Mouse (Mus musculus) liver, embryonic 12.5 days (tissue): ENCODE data around the gene Wwox. TPM values are rescaled to one million over a fixed set of nuclear protein-coding genes. Genes with fewer than 3 reads are reported as not detected.

Source experiments
- ATAC-seq: fragments of 200-750 bp; cut with Nextera tagmentation; 2 replicates; pipeline ENCODE4 v1.8.0; 2017; ENCODE audit warnings: moderate number of reproducible peaks, mild to moderate bottlenecking, moderate library complexity
- H3K27ac ChIP-seq: fragments of 300-500 bp; sonication (generic); 2 replicates; pipeline ENCODE4 v1.5.1; 2016; ENCODE audit warnings: mild to moderate bottlenecking
- H3K27me3 ChIP-seq: fragments of 300-500 bp; sonication (generic); replicated peaks from 2 replicates; pipeline ENCODE4 v1.6.1; 2016; ENCODE audit warnings: mild to moderate bottlenecking, moderate library complexity
- H3K36me3 ChIP-seq: fragments of 300-500 bp; sonication (generic); 2 replicates; pipeline ENCODE4 v1.6.1; 2016; ENCODE audit warnings: mild to moderate bottlenecking, moderate library complexity
- H3K4me1 ChIP-seq: fragments of 300-500 bp; sonication (generic); 2 replicates; pipeline ENCODE4 v1.6.1; 2016
- H3K4me2 ChIP-seq: fragments of 300-500 bp; sonication (generic); 2 replicates; pipeline ENCODE4 v1.6.1; 2016; ENCODE audit warnings: mild to moderate bottlenecking, moderate library complexity
- H3K4me3 ChIP-seq: fragments of 300-500 bp; sonication (generic); 2 replicates; pipeline ENCODE4 v1.5.1; 2016; ENCODE audit warnings: mild to moderate bottlenecking, moderate library complexity
- H3K9ac ChIP-seq: fragments of 300-500 bp; sonication (generic); 2 replicates; pipeline ENCODE4 v1.6.1; 2016; ENCODE audit warnings: mild to moderate bottlenecking, moderate library complexity
- H3K9me3 ChIP-seq: fragments of 300-500 bp; sonication (generic); replicated peaks from 2 replicates; pipeline ENCODE4 v1.6.1; 2016; ENCODE audit warnings: mild to moderate bottlenecking, moderate library complexity
- WGBS: fragments of 180-500 bp; shearing (Covaris S2); methylation state at CpG from one replicate; pipeline ENCODE4 v1.1.7; 2016; ENCODE audit not compliant: insufficient replicate concordance; 5-methylcytosine and 5-hydroxymethylcytosine counted together
- polyA plus RNA-seq: library from polyadenylated mRNA; unstranded; fragments of >200 nt; fragmentation: Nextera tagmentation; extraction: Ambion mirVana; gene quantifications from 2 replicates; pipeline ENCODE4 v1.2.1, GENCODE M21; 2016

The Wwox gene
- polyA plus RNA-seq, 1 experiment from 2014 or later: 5.2 TPM

- Histone ChIP-seq H3K9ac (no peak overlapping the region), H3K27me3 (no peaks in the 10 kb centered on the region), H3K4me3 (no peak overlapping the region), H3K4me1 (peaks cover 5% of the 10 kb centered on the region; the same call in 1 of the 2 replicates), H3K36me3 (no peaks in the 10 kb centered on the region; the same call in 1 of the 2 replicates), H3K27ac (no peak overlapping the region), H3K4me2 (no peak overlapping the region), H3K9me3 (no peaks in the 10 kb centered on the region)
- WGBS: 62% methylated on average over 26 of the region's 26 CpGs
- ATAC-seq: no peak
Measured at GRCm38 (mm10) chr8:114591296-114592280, 152.1 kb downstream of the Wwox start.

GRCm38 (mm10) chr8:114593424-114594157, 154.1 kb downstream of the Wwox start:
- Histone ChIP-seq H3K9me3 (no peaks in the 10 kb centered on the region), H3K4me2 (no peak overlapping the region), H3K4me3 (no peak overlapping the region), H3K36me3 (no peaks in the 10 kb centered on the region; the same call in 1 of the 2 replicates), H3K4me1 (peaks cover 5% of the 10 kb centered on the region; the same call in 1 of the 2 replicates), H3K27ac (no peak overlapping the region), H3K9ac (no peak overlapping the region), H3K27me3 (no peaks in the 10 kb centered on the region)
- 51% methylated on average over 18 of the region's 19 CpGs for WGBS
- ATAC-seq: no peak

- no peak overlapping the region for H3K4me3 ChIP-seq
- H3K4me1 ChIP-seq: peaks cover 5% of the 10 kb centered on the region; the same call in 1 of the 2 replicates
- 43% methylated on average over 5 of the region's 5 CpGs for WGBS
- no peaks in the 10 kb centered on the region for H3K27me3 ChIP-seq
- H3K27ac ChIP-seq: no peak overlapping the region
- no peak for ATAC-seq
- no peak overlapping the region for H3K9ac ChIP-seq
- no peaks in the 10 kb centered on the region; the same call in 1 of the 2 replicates for H3K36me3 ChIP-seq
- no peak overlapping the region for H3K4me2 ChIP-seq
- H3K9me3 ChIP-seq: no peaks in the 10 kb centered on the region
Measured at GRCm38 (mm10) chr8:114594811-114595210, 155.4 kb downstream of the Wwox start.

DNA sequence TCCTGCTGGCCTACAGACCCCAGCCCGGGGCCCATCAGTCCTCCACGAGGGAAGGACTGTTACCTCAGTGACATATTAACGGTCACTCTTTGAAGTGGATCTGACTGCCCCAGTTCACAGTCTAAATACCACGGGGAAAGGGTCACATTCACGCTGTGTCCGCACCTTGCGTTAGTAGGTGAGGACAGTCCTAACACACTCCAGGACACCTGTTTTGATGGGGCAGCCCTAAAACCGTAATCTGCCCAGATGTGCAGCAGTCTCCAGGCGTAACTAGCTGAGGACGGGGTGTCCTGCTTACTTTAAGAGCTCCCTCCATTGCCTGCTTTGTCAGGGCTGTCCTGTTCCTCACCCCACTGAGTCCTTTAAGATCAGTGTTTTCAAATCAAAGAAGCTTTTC, 160.1 kb downstream of the Wwox start:
- Histone ChIP-seq H3K9ac (no peak overlapping the region), H3K4me2 (no peak overlapping the region), H3K9me3 (no peaks in the 10 kb centered on the region), H3K27me3 (no peaks in the 10 kb centered on the region), H3K4me1 (no peaks in the 10 kb centered on the region), H3K27ac (no peak overlapping the region), H3K4me3 (no peak overlapping the region), H3K36me3 (no peaks in the 10 kb centered on the region; the same call in 1 of the 2 replicates)
- no peak for ATAC-seq
- WGBS: 68% methylated on average over 10 of the region's 10 CpGs

DNA sequence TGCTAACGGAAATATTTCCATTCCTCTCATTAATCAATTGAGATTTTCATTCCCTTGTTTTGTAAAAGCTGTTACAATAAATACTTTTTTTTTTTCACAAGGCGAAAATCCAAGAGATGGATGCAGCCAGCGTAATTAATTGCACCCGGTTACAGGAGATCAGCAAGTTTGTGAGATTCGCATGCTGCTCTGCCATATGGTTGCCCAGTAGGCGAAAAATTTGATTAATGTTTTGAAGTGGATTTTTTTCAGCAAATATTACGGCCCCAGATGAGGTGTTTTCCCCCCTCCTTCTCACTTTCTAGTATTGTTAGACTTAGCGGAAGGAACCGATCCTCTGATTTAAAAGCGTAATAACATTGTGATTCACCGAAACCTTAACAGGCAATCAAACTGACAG, 160.7 kb downstream of the Wwox start:
- 84% methylated on average over 11 of the region's 11 CpGs for WGBS
- Histone ChIP-seq H3K4me3 (no peak overlapping the region), H3K4me1 (peaks cover 3% of the 10 kb centered on the region; the same call in 1 of the 2 replicates), H3K27ac (no peak overlapping the region), H3K27me3 (no peaks in the 10 kb centered on the region), H3K4me2 (no peak overlapping the region), H3K9ac (no peak overlapping the region), H3K36me3 (no peaks in the 10 kb centered on the region; the same call in 1 of the 2 replicates), H3K9me3 (no peaks in the 10 kb centered on the region)
- no peak for ATAC-seq

GRCm38 (mm10) chr8:114603046-114603445, 163.6 kb downstream of the Wwox start:
- Histone ChIP-seq H3K4me2 (no peak overlapping the region), H3K9ac (no peak overlapping the region), H3K27ac (no peak overlapping the region), H3K27me3 (no peaks in the 10 kb centered on the region), H3K36me3 (no peaks in the 10 kb centered on the region), H3K9me3 (no peaks in the 10 kb centered on the region), H3K4me1 (peaks cover 5% of the 10 kb centered on the region; the same call in 1 of the 2 replicates), H3K4me3 (no peak overlapping the region)
- ATAC-seq: no peak
- 66% methylated on average over 3 of the region's 4 CpGs for WGBS

GRCm38 (mm10) chr8:114603561-114603960, 164.1 kb downstream of the Wwox start:
- H3K4me1 ChIP-seq: peaks cover 5% of the 10 kb centered on the region; the same call in 1 of the 2 replicates
- WGBS: 47% methylated on average over 6 of the region's 6 CpGs
- no peak overlapping the region for H3K4me3 ChIP-seq
- no peaks in the 10 kb centered on the region for H3K27me3 ChIP-seq
- no peak overlapping the region for H3K4me2 ChIP-seq
- no peak for ATAC-seq
- H3K9ac ChIP-seq: no peak overlapping the region
- no peaks in the 10 kb centered on the region for H3K9me3 ChIP-seq
- no peaks in the 10 kb centered on the region for H3K36me3 ChIP-seq
- H3K27ac ChIP-seq: no peak overlapping the region

DNA sequence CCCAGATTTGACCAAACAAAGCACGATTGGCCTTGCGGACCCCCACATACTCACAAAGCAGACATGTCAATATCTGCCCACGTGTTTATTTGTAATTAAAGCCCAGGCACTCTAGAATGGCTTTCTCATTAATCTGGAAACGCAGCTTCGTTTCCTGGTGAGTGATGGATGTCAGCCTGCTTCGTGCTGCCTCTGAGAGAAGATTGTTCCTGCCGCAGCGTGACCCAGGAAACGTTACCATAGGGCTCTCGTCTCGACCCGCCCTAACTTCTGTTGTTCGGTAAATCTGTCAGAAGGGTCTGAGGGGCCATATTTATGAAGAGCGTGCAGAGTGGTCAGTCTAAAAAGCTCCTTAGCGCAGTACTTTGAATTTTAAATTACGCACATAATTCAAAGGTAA, 164.9 kb downstream of the Wwox start:
- H3K27me3 ChIP-seq: no peaks in the 10 kb centered on the region
- ATAC-seq: no peak
- 71% methylated on average over 16 of the region's 16 CpGs for WGBS

DNA sequence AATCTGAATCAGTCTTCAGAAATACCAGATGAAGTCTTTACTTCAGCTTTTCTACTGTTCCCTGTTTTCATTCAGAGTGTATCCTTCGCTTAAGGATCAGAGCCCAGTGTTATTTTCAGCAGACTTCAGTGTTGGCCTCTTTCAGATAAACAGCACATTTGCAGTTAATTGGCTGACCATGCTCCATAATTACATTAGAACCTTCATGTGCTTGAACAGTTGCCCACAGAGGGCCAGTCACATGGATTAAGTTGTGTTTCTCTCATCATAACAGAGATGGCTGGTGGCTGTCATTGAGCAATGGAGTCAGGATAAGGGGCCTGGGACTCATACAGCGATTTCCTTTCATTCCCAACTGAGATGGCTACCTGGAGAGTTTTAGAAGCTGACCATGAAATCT, 166.2 kb downstream of the Wwox start:
- H3K36me3 ChIP-seq: no peaks in the 10 kb centered on the region
- peaks cover 5% of the 10 kb centered on the region; the same call in 1 of the 2 replicates for H3K4me1 ChIP-seq
- H3K4me3 ChIP-seq: no peak overlapping the region
- H3K9me3 ChIP-seq: no peaks in the 10 kb centered on the region
- H3K27ac ChIP-seq: no peak overlapping the region
- no peak overlapping the region for H3K4me2 ChIP-seq
- no peak overlapping the region for H3K9ac ChIP-seq
- no peaks in the 10 kb centered on the region for H3K27me3 ChIP-seq
- ATAC-seq: no peak
- 72% methylated on average over 2 of the region's 2 CpGs for WGBS

More for the DNA sequence above, 164.9 kb downstream of the Wwox start:
- no peaks in the 10 kb centered on the region for H3K36me3 ChIP-seq
- no peak overlapping the region for H3K4me2 ChIP-seq
- H3K27ac ChIP-seq: no peak overlapping the region
- peaks cover 5% of the 10 kb centered on the region; the same call in 1 of the 2 replicates for H3K4me1 ChIP-seq
- no peaks in the 10 kb centered on the region for H3K9me3 ChIP-seq
- H3K9ac ChIP-seq: no peak overlapping the region
- H3K4me3 ChIP-seq: no peak overlapping the region

- Histone ChIP-seq H3K9me3 (no peaks in the 10 kb centered on the region), H3K27me3 (no peaks in the 10 kb centered on the region), H3K9ac (no peak overlapping the region), H3K4me3 (no peak overlapping the region), H3K27ac (no peak overlapping the region), H3K36me3 (no peaks in the 10 kb centered on the region), H3K4me2 (no peak overlapping the region), H3K4me1 (peaks cover 9% of the 10 kb centered on the region; the same call in 1 of the 2 replicates)
- WGBS: 75% methylated on average over 5 of the region's 5 CpGs
- ATAC-seq: no peak
Measured at GRCm38 (mm10) chr8:114609330-114609729, 169.9 kb downstream of the Wwox start.

DNA sequence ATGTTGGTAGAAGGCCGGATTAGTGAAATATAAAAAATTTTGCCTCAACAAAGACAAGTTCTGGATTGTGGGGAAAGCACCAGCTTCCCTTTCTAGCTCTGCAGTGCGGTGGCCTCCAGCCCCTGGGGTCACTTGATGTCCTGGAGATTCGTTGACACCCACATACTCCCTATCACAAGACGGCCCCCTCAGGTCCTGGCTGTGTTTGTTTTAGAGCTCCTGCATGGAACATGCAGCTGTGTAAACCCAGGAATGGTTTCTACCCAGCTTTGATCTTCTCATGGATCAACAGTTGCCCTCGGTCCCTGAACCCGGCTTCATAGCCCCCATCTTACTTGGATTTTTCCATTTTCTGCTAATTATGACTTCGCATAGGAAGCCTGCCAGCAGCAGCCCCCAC, 171.6 kb downstream of the Wwox start:
- no peak overlapping the region for H3K4me2 ChIP-seq

GRCm38 (mm10) chr8:114612091-114612490, 172.6 kb downstream of the Wwox start:
- Histone ChIP-seq H3K4me1 (0 out of 2 replicates have a peak, but pooled peaks cover 4% of the 10 kb centered on the region), H3K27me3 (no peaks in the 10 kb centered on the region), H3K27ac (no peak overlapping the region), H3K36me3 (no peaks in the 10 kb centered on the region), H3K4me3 (no peak overlapping the region), H3K9ac (no peak overlapping the region), H3K9me3 (no peaks in the 10 kb centered on the region), H3K4me2 (no peak overlapping the region)
- ATAC-seq: no peak
- WGBS: 70% methylated on average over 3 of the region's 3 CpGs

More for the DNA sequence above, 171.6 kb downstream of the Wwox start:
- Histone ChIP-seq H3K27me3 (no peaks in the 10 kb centered on the region), H3K36me3 (no peaks in the 10 kb centered on the region), H3K9me3 (no peaks in the 10 kb centered on the region), H3K9ac (no peak overlapping the region), H3K27ac (no peak overlapping the region), H3K4me1 (0 out of 2 replicates have a peak, but pooled peaks cover 4% of the 10 kb centered on the region), H3K4me3 (no peak overlapping the region)
- WGBS: 66% methylated on average over 7 of the region's 7 CpGs
- ATAC-seq: no peak; the same call in 1 of the 2 replicates
